Mouse (Mus musculus) gastrocnemius, adult 18-20 months (tissue): Measurements from ENCODE around the gene Thsd7a. TPM values are rescaled to one million over a fixed set of nuclear protein-coding genes. Genes with fewer than 3 reads are reported as not detected.

Experiments used
- DNase-seq: peaks from one replicate; pipeline ENCODE4 v3.0.0; 2021; ENCODE audit warnings: low spot score
- total RNA-seq, 2 experiments: library from RNA; stranded (reverse); gene quantifications; 2 replicates each; pipeline ENCODE4 v1.2.3; 2021

Thsd7a gene
- total RNA-seq, 2 experiments from 2014 or later: 2.2 to 3.8 TPM

- no peak for DNase-seq
These were observed 242.3 kb downstream of the Thsd7a start for GRCm38 (mm10) chr6:12506877-12507276.

DNA sequence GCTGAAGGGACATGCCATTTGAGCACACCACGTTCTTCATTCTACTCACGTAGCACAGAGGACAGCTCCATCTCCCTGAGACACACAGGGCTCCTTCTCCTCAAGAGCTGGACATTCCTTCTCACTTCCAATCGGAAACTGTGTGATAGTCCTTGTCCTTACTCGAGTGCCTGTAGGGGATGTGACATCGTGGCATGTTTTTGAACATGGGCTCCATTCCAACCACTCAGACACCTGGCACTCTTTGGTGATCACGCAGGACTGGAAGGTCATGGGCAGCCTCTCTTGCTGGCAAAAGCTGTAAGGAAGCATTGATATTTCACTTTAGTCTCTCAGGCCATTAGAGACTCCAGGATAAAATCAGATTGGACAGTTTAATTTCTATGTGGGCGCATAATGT is 245.3 kb downstream of the Thsd7a start:
- no peak for DNase-seq

GRCm38 (mm10) chr6:12500888-12501287 is 248.3 kb downstream of the Thsd7a start:
- no peak for DNase-seq

- no peak for DNase-seq
These were observed 249.3 kb downstream of the Thsd7a start for GRCm38 (mm10) chr6:12499866-12500265.

- DNase-seq: no peak
These were observed 255.6 kb downstream of the Thsd7a start for GRCm38 (mm10) chr6:12493571-12493970.

DNA sequence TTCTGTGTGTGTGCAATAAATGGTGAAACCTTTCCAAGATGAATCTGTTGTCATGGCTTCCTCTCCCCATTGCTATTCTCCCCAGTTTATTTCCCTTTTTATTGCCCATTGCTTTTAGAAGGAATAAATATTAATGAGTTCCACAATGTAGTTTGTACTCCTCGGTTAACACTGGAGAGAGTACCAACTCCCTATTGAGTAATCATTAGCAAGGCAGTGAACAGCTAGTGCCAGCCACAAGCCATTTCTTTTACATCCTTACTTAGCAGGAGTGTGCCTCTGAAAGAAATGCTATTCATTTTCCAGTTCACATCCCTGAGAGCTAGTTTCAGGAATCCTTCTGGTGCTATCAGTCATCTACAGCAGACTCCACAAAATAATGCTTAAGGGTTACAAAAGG is 260.3 kb downstream of the Thsd7a start:
- DNase-seq: no peak

DNA sequence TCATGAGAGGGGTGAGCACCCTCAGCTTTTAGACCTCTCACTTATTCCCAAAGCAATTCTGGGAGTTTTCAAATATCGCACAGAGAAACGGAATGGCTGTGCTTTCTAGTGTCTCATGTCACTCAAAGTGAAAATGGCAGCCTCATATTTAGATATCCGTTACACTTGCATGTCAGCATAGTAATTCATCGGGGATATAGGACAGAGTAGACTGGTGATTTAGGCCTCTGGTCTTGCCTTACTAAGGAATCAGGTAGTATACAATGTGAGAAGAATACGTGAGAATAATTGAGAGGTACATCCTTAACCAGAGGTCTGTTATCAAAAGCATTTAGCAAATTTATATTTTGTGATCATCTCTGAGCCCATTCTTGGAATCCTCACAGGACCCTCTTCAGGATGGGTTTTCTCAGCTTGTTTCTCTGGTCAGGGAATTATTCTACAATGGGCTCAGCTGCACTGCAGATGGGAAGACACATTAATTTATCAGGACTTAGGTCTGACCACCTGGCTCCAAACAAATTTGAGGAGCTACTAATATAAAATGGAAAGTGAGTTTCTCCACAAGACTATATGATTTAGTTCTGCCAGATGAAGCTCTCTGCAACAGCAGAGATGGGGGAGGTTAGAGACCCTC is 267.6 kb downstream of the Thsd7a start:
- no peak for DNase-seq

GRCm38 (mm10) chr6:12478359-12478758 is 270.9 kb downstream of the Thsd7a start:
- DNase-seq: no peak

DNA sequence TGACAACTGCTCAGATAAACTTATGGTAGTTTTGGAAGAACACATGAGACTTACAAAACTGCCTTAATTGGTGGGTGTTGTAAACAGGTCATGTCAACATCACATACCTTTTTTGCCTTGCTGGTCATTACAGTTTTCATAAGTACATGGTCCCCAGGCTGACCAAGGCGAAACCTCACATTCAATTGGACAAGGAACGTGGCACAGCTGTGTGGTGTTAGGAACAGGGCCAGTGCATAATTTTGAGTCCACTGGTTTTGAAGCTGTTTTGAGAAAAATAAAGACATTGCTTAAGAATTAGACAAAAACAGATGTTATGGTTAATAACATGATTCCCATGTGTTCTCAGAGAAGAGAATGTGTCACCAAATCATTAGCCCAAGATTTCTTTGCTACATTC is 278.3 kb downstream of the Thsd7a start:
- DNase-seq: peak; percentile 13

DNA sequence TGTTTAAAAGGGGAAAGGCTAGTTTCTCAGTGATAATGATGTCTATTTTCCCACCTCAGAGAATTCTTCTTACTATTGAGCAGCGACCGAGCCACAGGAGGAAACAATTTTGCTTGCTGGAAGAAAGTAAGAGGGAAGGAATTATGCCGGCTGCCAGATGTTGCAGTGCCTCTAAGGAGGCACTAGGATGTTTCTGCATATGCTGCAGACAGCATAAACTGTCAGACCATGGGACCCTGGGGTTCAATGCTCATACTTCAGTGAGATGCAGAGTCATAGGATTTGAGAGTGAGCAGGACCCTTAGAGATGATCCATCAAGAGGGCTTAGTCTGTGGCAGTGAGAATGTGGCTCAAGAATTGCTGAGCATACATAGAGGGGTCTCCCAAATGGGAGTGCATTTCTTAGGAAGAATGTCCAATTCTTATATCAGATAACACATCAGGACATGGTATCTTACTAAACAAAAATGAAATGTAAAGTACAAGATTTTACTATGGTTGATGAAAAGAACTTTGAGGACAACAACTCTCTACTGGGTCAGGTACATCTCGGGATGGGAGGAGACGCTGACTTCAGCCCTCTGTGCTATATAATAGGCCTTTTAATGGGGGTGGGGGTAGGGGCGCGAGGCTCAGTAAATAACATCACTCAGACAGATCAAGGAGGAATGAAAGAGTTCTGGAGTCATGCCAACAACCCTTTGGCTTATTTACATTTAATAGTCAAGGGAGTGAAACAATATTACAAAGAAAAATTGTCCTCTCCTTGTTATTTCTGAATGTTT is 281.7 kb downstream of the Thsd7a start:
- no peak for DNase-seq

- DNase-seq: peak; percentile 50
These were observed 290.4 kb downstream of the Thsd7a start for GRCm38 (mm10) chr6:12458841-12459240.

DNA sequence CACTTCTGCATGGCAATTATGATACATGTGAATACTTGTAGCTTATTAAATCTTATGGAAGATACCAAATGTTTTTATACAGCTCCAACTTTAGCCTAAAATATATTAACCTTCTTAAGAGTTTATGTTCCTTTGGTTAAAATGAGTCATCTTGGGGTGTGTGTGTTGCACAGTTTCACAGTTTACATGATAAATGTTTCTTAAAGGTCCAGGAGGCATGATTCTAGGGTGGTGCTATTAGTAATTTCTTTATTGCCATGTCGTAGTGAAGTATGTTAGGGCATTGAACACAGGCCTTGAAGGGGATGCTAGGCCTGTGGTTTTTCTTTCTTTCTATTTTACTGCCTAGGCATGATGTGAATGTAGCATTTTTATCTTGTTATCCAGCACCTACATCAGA is 291.8 kb downstream of the Thsd7a start:
- no peak for DNase-seq

DNA sequence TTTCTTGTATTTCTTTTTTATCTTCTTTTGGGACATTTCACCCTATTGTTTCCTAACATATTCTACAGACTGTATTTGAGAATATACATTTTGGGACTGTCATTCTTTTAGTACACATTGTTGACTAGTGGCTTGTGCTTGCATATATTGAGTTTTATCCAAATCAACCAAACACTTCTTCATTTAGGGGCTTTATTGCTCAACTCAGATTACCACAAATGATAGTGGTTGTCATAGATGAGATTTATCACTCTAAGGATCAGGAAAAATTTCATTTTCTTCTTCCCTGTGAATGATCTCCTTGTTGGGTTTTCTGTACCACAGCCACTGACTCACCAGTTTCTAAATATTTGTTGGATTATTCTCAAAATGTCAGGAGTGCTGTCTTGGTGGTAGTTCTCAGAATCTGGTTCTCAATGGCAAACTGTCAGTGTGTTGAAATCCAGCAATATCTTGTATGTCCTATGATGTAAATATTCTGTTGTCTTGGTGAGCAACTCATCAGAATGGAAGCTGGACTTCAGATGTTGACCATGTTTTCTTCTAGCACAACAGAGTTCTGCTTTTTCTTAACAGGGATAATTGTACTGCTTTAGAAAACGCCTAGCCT is 294.2 kb downstream of the Thsd7a start:
- DNase-seq: no peak

- no peak for DNase-seq
These were observed 295.1 kb downstream of the Thsd7a start for GRCm38 (mm10) chr6:12454132-12454531.

DNA sequence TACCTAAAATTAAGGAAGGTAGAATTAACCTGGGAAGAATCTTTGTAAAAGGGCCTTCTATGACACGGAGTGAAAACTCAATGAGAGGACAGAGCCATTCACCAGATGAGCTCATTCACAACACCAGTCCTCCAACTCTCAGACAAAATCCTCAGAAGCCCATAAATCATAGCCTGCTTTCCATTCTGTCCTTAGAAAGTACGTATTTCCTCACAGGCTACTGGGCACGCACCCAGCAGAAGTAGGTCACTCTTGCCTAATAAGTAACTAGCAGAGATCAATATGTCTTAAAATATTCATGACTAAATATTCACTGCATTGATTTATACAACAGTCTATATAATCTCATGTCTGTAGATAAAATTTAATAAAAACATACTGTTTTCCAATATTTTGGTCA is 300.4 kb downstream of the Thsd7a start:
- DNase-seq: peak; percentile 41

DNA sequence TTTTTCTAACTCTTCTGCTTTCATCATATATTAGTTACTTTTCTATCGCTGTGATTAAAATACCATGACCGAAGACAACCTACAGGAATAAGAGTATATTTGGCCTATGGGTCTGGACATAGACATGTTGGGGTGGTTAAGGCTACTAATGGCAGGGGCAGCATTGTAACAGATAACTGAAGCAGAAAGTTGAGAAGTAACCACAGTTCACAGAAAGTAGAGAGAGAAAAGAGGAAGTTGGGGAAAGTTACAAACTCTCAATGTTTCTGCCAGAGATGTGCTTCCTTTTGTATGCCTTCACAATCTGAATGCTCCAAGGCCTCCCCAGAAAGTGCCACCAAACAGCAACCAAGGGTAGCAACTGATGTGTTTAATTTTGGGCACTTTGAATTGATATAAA is 303.7 kb downstream of the Thsd7a start:
- no peak for DNase-seq

DNA sequence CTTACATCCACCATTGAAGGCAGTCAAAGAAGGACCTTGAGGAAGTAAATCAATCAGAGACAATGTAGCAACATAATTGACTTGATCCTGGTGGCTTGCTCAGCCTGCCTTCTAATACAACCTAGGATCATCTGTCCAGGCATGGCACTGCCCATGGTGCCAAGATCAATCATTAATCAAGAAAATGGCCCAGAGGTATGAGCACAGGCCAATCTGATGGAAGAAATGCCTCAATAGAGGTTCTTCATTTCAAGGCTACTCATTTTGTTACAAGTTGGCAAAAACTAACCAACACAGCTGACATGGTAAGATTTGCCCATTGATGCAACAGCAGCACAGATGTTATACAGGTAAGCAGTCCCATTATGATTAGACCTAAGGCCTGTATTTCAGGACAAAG is 309.6 kb downstream of the Thsd7a start:
- DNase-seq: no peak

GRCm38 (mm10) chr6:12419070-12419469 is 330.1 kb downstream of the Thsd7a start:
- no peak for DNase-seq

DNA sequence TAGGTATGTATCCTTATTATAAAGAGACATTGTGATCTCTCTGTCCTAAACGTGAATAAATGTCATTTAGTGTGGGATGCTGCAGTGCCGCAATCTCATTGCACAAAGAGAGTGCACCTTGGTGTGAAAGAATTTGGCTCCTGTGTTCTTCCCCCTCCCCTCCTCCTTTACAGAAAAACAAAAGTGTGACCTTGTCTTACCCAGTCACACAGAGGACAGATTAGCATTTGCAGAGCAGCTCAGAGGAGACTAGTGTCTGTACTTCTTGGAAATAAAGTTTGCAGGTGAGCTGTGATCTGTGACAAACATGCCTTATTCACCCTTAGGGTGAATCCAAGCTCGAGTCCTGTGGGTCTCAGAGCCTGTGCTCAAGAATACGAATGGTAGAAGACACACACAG is 332.2 kb downstream of the Thsd7a start:
- DNase-seq: no peak

DNA sequence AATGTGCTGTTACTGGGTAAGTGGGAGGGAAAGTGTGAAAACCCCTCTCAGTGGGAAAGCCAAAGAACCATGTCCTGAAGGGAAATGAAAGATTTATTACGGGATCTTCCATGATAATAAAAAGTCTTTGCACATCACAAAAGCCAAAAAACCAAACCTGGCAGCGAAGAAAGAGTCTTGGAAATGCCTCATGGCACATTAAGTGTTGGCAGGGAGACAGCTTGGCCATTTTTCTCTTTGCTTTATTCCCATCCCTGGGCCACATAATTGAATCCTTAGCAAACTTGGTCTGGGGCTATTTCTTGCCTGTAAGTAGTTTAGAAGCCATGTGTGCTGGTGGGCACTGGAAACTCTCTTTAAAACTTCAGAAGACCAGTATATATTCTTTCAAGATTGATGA is 344.8 kb downstream of the Thsd7a start:
- DNase-seq: no peak

DNA sequence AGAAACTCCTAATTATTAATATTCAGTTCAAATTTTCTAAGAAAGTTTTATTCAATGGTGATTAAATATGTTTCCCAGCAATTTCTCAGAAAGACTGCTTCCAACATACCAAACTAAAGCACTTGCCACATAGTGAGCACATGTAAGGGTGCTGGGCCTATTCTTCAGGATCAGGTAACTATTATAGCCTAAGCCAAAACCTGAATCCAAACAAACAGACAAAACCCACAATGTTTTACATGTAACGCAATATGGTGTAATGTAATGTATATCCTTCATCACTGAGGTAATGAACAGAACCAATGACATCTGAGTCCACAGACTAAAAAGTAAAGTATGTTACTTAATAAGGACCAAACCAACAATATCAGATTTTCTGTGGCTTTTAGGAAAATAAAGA is 346.2 kb downstream of the Thsd7a start:
- no peak for DNase-seq

DNA sequence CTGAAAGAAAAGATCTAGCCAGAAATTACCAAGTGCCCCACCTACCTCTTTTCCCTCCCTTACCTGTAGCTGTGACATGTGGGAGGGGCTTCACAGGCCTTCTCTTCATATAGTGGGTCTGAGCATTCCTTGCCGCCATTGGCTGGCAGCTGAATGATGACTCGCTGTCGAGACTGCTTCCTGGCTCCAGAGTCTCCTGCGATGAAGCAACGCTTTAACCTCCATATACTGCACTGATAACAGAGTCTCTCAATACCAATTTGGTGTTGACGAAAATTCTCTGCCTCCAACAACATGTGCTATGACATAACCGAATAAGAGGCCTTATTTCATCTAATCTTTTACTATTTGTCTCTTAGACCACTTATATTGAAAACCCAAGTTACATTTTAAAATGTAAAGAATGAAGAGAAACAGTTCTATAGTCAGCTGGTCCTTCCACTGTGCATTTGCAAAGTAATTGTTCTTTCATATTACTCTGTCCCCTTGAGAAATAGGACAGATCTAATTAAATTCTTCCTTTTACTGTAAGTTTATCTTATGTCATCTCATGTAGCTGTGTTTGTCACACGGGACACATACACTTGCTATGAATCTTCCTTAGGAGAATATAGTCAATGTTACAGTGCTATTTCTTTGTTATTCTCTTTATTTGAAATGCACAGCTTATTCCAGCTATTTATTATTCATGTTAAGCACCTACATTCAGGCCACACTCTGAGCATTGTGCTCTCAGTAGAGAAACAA is 351.3 kb downstream of the Thsd7a start:
- no peak for DNase-seq
